Mouse (Mus musculus): ENCODE results near the gene Sycp2. TPM values are rescaled to one million over a fixed set of nuclear protein-coding genes. Genes with fewer than 3 reads are reported as not detected.

Sycp2 gene
- polyA plus RNA-seq, 1 experiment from 2014 or later: not detected

GRCm38 (mm10) chr2:178326067-178326466 is 81.4 kb downstream of the Sycp2 start:
- H3K4me1 ChIP-seq: peaks cover 10% of the 10 kb centered on the region; the same call in 1 of the 2 replicates
- H3K4me3 ChIP-seq: no peak overlapping the region
- H3K9ac ChIP-seq: no peak overlapping the region
- no peak overlapping the region for H3K4me2 ChIP-seq
- no peak overlapping the region for H3K27ac ChIP-seq
- no peaks in the 10 kb centered on the region for H3K36me3 ChIP-seq
- ATAC-seq (ENCODE audit: borderline replicate concordance, extremely low read depth, low FRiP score, low TSS enrichment): no peak
- H3K9me3 ChIP-seq: no peaks in the 10 kb centered on the region
- no peaks in the 10 kb centered on the region for H3K27me3 ChIP-seq
- 84% methylated on average over 10 of the region's 10 CpGs for WGBS

GRCm38 (mm10) chr2:178324818-178325217 is 82.7 kb downstream of the Sycp2 start:
- H3K27me3 ChIP-seq: no peaks in the 10 kb centered on the region
- no peak overlapping the region for H3K4me2 ChIP-seq
- H3K4me1 ChIP-seq: peaks cover 10% of the 10 kb centered on the region; the same call in 1 of the 2 replicates
- ATAC-seq (ENCODE audit: borderline replicate concordance, extremely low read depth, low FRiP score, low TSS enrichment): no peak
- WGBS: 77% methylated on average over 4 of the region's 4 CpGs
- no peak overlapping the region for H3K9ac ChIP-seq
- no peaks in the 10 kb centered on the region for H3K36me3 ChIP-seq
- H3K4me3 ChIP-seq: no peak overlapping the region
- no peak overlapping the region for H3K27ac ChIP-seq
- no peaks in the 10 kb centered on the region for H3K9me3 ChIP-seq

- H3K9me3 ChIP-seq: no peaks in the 10 kb centered on the region
- H3K27me3 ChIP-seq: no peaks in the 10 kb centered on the region
- H3K9ac ChIP-seq: no peak overlapping the region
- H3K4me3 ChIP-seq: no peak overlapping the region
- H3K36me3 ChIP-seq: no peaks in the 10 kb centered on the region
- H3K27ac ChIP-seq: no peak overlapping the region
- peaks cover 10% of the 10 kb centered on the region; the same call in 1 of the 2 replicates for H3K4me1 ChIP-seq
- no peak overlapping the region for H3K4me2 ChIP-seq
- WGBS: 85% methylated on average over 3 of the region's 3 CpGs
- ATAC-seq (ENCODE audit: borderline replicate concordance, extremely low read depth, low FRiP score, low TSS enrichment): no peak
Observed at GRCm38 (mm10) chr2:178324410-178324809, 83.1 kb downstream of the Sycp2 start.

GRCm38 (mm10) chr2:178321271-178321670 is 86.2 kb downstream of the Sycp2 start:
- Histone ChIP-seq H3K27me3 (no peaks in the 10 kb centered on the region), H3K36me3 (no peaks in the 10 kb centered on the region), H3K4me2 (no peak overlapping the region), H3K4me1 (no peaks in the 10 kb centered on the region), H3K9ac (no peak overlapping the region), H3K4me3 (no peak overlapping the region), H3K9me3 (no peaks in the 10 kb centered on the region), H3K27ac (no peak overlapping the region)
- ATAC-seq (ENCODE audit: borderline replicate concordance, extremely low read depth, low FRiP score, low TSS enrichment): no peak
- 71% methylated on average over 10 of the region's 10 CpGs for WGBS

GRCm38 (mm10) chr2:178319766-178320165 is 87.7 kb downstream of the Sycp2 start:
- H3K27ac ChIP-seq: no peak overlapping the region
- no peak overlapping the region for H3K9ac ChIP-seq
- WGBS: 71% methylated on average over 7 of the region's 7 CpGs
- no peaks in the 10 kb centered on the region for H3K4me1 ChIP-seq
- no peak overlapping the region for H3K4me3 ChIP-seq
- no peak overlapping the region for H3K4me2 ChIP-seq
- no peak for ATAC-seq (ENCODE audit: borderline replicate concordance, extremely low read depth, low FRiP score, low TSS enrichment)
- H3K36me3 ChIP-seq: no peaks in the 10 kb centered on the region
- no peaks in the 10 kb centered on the region for H3K27me3 ChIP-seq
- H3K9me3 ChIP-seq: no peaks in the 10 kb centered on the region

GRCm38 (mm10) chr2:178316281-178316680 is 91.2 kb downstream of the Sycp2 start:
- no peaks in the 10 kb centered on the region for H3K27me3 ChIP-seq
- H3K4me1 ChIP-seq: no peaks in the 10 kb centered on the region
- ATAC-seq (ENCODE audit: borderline replicate concordance, extremely low read depth, low FRiP score, low TSS enrichment): no peak
- H3K36me3 ChIP-seq: no peaks in the 10 kb centered on the region
- no peak overlapping the region for H3K27ac ChIP-seq
- H3K9me3 ChIP-seq: no peaks in the 10 kb centered on the region
- no peak overlapping the region for H3K4me2 ChIP-seq
- 68% methylated on average over 1 of the region's 1 CpGs for WGBS
- H3K9ac ChIP-seq: no peak overlapping the region
- H3K4me3 ChIP-seq: no peak overlapping the region

GRCm38 (mm10) chr2:178313539-178313938 is 93.9 kb downstream of the Sycp2 start:
- no peaks in the 10 kb centered on the region for H3K4me1 ChIP-seq
- no peak for ATAC-seq (ENCODE audit: borderline replicate concordance, extremely low read depth, low FRiP score, low TSS enrichment)
- no peak overlapping the region for H3K9ac ChIP-seq
- no peaks in the 10 kb centered on the region for H3K36me3 ChIP-seq
- H3K27me3 ChIP-seq: no peaks in the 10 kb centered on the region
- H3K27ac ChIP-seq: no peak overlapping the region
- WGBS: 51% methylated on average over 7 of the region's 7 CpGs
- no peaks in the 10 kb centered on the region for H3K9me3 ChIP-seq
- H3K4me3 ChIP-seq: no peak overlapping the region
- H3K4me2 ChIP-seq: no peak overlapping the region

GRCm38 (mm10) chr2:178304669-178305068 is 102.8 kb downstream of the Sycp2 start:
- H3K9ac ChIP-seq: no peak overlapping the region
- no peaks in the 10 kb centered on the region for H3K4me1 ChIP-seq
- WGBS: 71% methylated on average over 6 of the region's 6 CpGs

GRCm38 (mm10) chr2:178304188-178304529 is 103.3 kb downstream of the Sycp2 start:
- Histone ChIP-seq H3K9ac (no peak overlapping the region), H3K9me3 (no peaks in the 10 kb centered on the region), H3K27ac (no peak overlapping the region), H3K27me3 (no peaks in the 10 kb centered on the region), H3K4me1 (no peaks in the 10 kb centered on the region), H3K36me3 (no peaks in the 10 kb centered on the region), H3K4me2 (no peak overlapping the region), H3K4me3 (no peak overlapping the region)
- no peak for ATAC-seq (ENCODE audit: borderline replicate concordance, extremely low read depth, low FRiP score, low TSS enrichment)
- 29% methylated on average over 1 of the region's 1 CpGs for WGBS

More at GRCm38 (mm10) chr2:178304669-178305068, 102.8 kb downstream of the Sycp2 start:
- H3K4me3 ChIP-seq: no peak overlapping the region
- H3K4me2 ChIP-seq: no peak overlapping the region
- H3K27me3 ChIP-seq: no peaks in the 10 kb centered on the region
- ATAC-seq (ENCODE audit: borderline replicate concordance, extremely low read depth, low FRiP score, low TSS enrichment): no peak
- no peak overlapping the region for H3K27ac ChIP-seq
- H3K36me3 ChIP-seq: no peaks in the 10 kb centered on the region
- no peaks in the 10 kb centered on the region for H3K9me3 ChIP-seq

GRCm38 (mm10) chr2:178303453-178304187 is 103.9 kb downstream of the Sycp2 start:
- no peaks in the 10 kb centered on the region for H3K9me3 ChIP-seq
- H3K4me3 ChIP-seq: no peak overlapping the region
- no peaks in the 10 kb centered on the region for H3K4me1 ChIP-seq
- H3K36me3 ChIP-seq: no peaks in the 10 kb centered on the region
- ATAC-seq (ENCODE audit: borderline replicate concordance, extremely low read depth, low FRiP score, low TSS enrichment): no peak
- H3K27ac ChIP-seq: no peak overlapping the region
- H3K27me3 ChIP-seq: no peaks in the 10 kb centered on the region
- H3K9ac ChIP-seq: no peak overlapping the region
- 65% methylated on average over 8 of the region's 8 CpGs for WGBS
- H3K4me2 ChIP-seq: no peak overlapping the region
